17 mouse cellular contexts compared by ENCODE assay signal in genomic region chr3:76000481-76000880, GRCm38 (mm10). TPM values are rescaled to one million over a fixed set of nuclear protein-coding genes. Genes with fewer than 3 reads are reported as not detected.
DNase-seq lines count a peak whose midpoint lies in the region; ATAC-seq and TF ChIP-seq lines count a peak whose summit lies in the region.
"Had no signal": no experiment of that assay in that cellular context is flagged by ENCODE, and none has a peak within 500 bp of the region (broad histone marks: within the 10 kb centered on the region; RNA-seq: fewer than 3 reads in every experiment).

No protein-coding gene starts in this region.

- no peaks in the 10 kb centered on the region for H3K9me3 ChIP-seq in embryonic facial prominence, embryonic 14.5 days (ENCODE audit: control insufficient read depth, low read length)
- no peaks in the 10 kb centered on the region for H3K9me3 ChIP-seq in embryonic facial prominence, embryonic 10.5 days
- H3K9me3 ChIP-seq in kidney, postnatal 0 days (replicated peaks; ENCODE audit: low read length): no peaks in the 10 kb centered on the region
- peaks cover 2% of the 10 kb centered on the region; the same call in 1 of the 2 replicates for H3K9me3 ChIP-seq in kidney, embryonic 14.5 days (ENCODE audit: control insufficient read depth, low read length)
- H3K9me3 ChIP-seq in midbrain, embryonic 11.5 days (ENCODE audit: control insufficient read depth, low read length): no peaks in the 10 kb centered on the region
- H3K9me3 ChIP-seq: embryonic facial prominence, embryonic 15.5 days; forebrain, embryonic 13.5 days; G1E; hindbrain, embryonic 12.5 days; hindbrain, embryonic 15.5 days had no signal

- no peaks in the 10 kb centered on the region for H3K4me1 ChIP-seq in embryonic facial prominence, embryonic 14.5 days (ENCODE audit: control insufficient read depth, insufficient read depth, low read length)
- no peaks in the 10 kb centered on the region for H3K4me1 ChIP-seq in embryonic facial prominence, embryonic 10.5 days
- H3K4me1 ChIP-seq in kidney, postnatal 0 days (replicated peaks; ENCODE audit: insufficient read depth, low read length): no peaks in the 10 kb centered on the region
- H3K4me1 ChIP-seq in kidney, embryonic 14.5 days (ENCODE audit: control insufficient read depth, insufficient read depth, low read length): no peaks in the 10 kb centered on the region
- H3K4me1 ChIP-seq in midbrain, embryonic 11.5 days (ENCODE audit: control insufficient read depth, insufficient read depth, low read length): no peaks in the 10 kb centered on the region
- H3K4me1 ChIP-seq: embryonic facial prominence, embryonic 15.5 days; forebrain, embryonic 13.5 days; heart, embryonic 13.5 days; hindbrain, embryonic 12.5 days; hindbrain, embryonic 15.5 days had no signal

- WGBS in embryonic facial prominence, embryonic 14.5 days: 47% methylated on average over 2 of the region's 2 CpGs
- 68% methylated on average over 2 of the region's 2 CpGs for WGBS in embryonic facial prominence, embryonic 10.5 days
- WGBS in kidney, postnatal 0 days: 33% methylated on average over 2 of the region's 2 CpGs
- WGBS in kidney, embryonic 14.5 days: 36% methylated on average over 2 of the region's 2 CpGs
- 69% methylated on average over 2 of the region's 2 CpGs for WGBS in midbrain, embryonic 11.5 days

- no peaks in the 10 kb centered on the region for H3K27me3 ChIP-seq in embryonic facial prominence, embryonic 14.5 days (replicated peaks; ENCODE audit: control insufficient read depth, insufficient read depth, low read length)
- no peaks in the 10 kb centered on the region for H3K27me3 ChIP-seq in embryonic facial prominence, embryonic 10.5 days (replicated peaks; ENCODE audit: low read depth, poor library complexity, severe bottlenecking)
- H3K27me3 ChIP-seq in kidney, postnatal 0 days (ENCODE audit: insufficient read depth, low read length): no peaks in the 10 kb centered on the region
- no peaks in the 10 kb centered on the region for H3K27me3 ChIP-seq in kidney, embryonic 14.5 days (ENCODE audit: control insufficient read depth, insufficient read depth, low read length)
- H3K27me3 ChIP-seq in midbrain, embryonic 11.5 days (ENCODE audit: control insufficient read depth, insufficient read depth, low read length): no peaks in the 10 kb centered on the region
- H3K27me3 ChIP-seq: CH12.LX; embryonic facial prominence, embryonic 15.5 days; forebrain, embryonic 13.5 days; heart, embryonic 13.5 days; hindbrain, embryonic 12.5 days; hindbrain, embryonic 15.5 days had no signal

- H3K27ac ChIP-seq in embryonic facial prominence, embryonic 14.5 days (replicated peaks; ENCODE audit: low read depth, low read length): no peak overlapping the region
- no peak overlapping the region for H3K27ac ChIP-seq in embryonic facial prominence, embryonic 10.5 days (replicated peaks)
- H3K27ac ChIP-seq in kidney, postnatal 0 days: no peak overlapping the region
- H3K27ac ChIP-seq in kidney, embryonic 14.5 days (ENCODE audit: low read depth, low read length): no peak overlapping the region
- no peak overlapping the region for H3K27ac ChIP-seq in midbrain, embryonic 11.5 days (ENCODE audit: low read depth, low read length)
- H3K27ac ChIP-seq: embryonic facial prominence, embryonic 15.5 days; forebrain, embryonic 13.5 days; heart, embryonic 13.5 days; hindbrain, embryonic 12.5 days; hindbrain, embryonic 15.5 days had no signal

- H3K36me3 ChIP-seq in embryonic facial prominence, embryonic 14.5 days (ENCODE audit: control insufficient read depth, insufficient read depth, low read length): no peaks in the 10 kb centered on the region
- no peaks in the 10 kb centered on the region for H3K36me3 ChIP-seq in embryonic facial prominence, embryonic 10.5 days (replicated peaks)
- no peaks in the 10 kb centered on the region for H3K36me3 ChIP-seq in kidney, postnatal 0 days (ENCODE audit: insufficient read depth, low read length)
- no peaks in the 10 kb centered on the region for H3K36me3 ChIP-seq in kidney, embryonic 14.5 days (ENCODE audit: control insufficient read depth, insufficient read depth, low read length)
- no peaks in the 10 kb centered on the region for H3K36me3 ChIP-seq in midbrain, embryonic 11.5 days (ENCODE audit: control insufficient read depth, insufficient read depth, low read length)
- H3K36me3 ChIP-seq: embryonic facial prominence, embryonic 15.5 days; G1E; heart, embryonic 13.5 days; hindbrain, embryonic 12.5 days; hindbrain, embryonic 15.5 days had no signal

- H3K4me2 ChIP-seq in embryonic facial prominence, embryonic 14.5 days (ENCODE audit: low read depth, low read length): no peak overlapping the region
- H3K4me2 ChIP-seq in kidney, postnatal 0 days (ENCODE audit: low read length): no peak overlapping the region
- no peak overlapping the region for H3K4me2 ChIP-seq in kidney, embryonic 14.5 days (replicated peaks; ENCODE audit: low read depth, low read length)
- no peak overlapping the region for H3K4me2 ChIP-seq in midbrain, embryonic 11.5 days
- H3K4me2 ChIP-seq: embryonic facial prominence, embryonic 15.5 days; forebrain, embryonic 13.5 days; heart, embryonic 13.5 days; hindbrain, embryonic 12.5 days; hindbrain, embryonic 15.5 days had no signal

- H3K4me3 ChIP-seq in embryonic facial prominence, embryonic 14.5 days (ENCODE audit: low read depth, low read length): no peak overlapping the region
- no peak overlapping the region for H3K4me3 ChIP-seq in embryonic facial prominence, embryonic 10.5 days
- H3K4me3 ChIP-seq in kidney, postnatal 0 days (replicated peaks; ENCODE audit: low read depth, low read length): no peak overlapping the region
- H3K4me3 ChIP-seq in kidney, embryonic 14.5 days (ENCODE audit: low read length): no peak overlapping the region
- no peak overlapping the region for H3K4me3 ChIP-seq in midbrain, embryonic 11.5 days (ENCODE audit: low read depth, low read length)
- H3K4me3 ChIP-seq: embryonic facial prominence, embryonic 15.5 days; erythroblast, embryonic 14.5 days; forebrain, embryonic 13.5 days; heart, embryonic 13.5 days; hindbrain, embryonic 12.5 days; hindbrain, embryonic 15.5 days had no signal

- no peak for ATAC-seq in embryonic facial prominence, embryonic 14.5 days (ENCODE audit: low read depth)
- ATAC-seq in kidney, postnatal 0 days (replicated peaks; ENCODE audit: low FRiP score, low read depth): no peak
- ATAC-seq in kidney, embryonic 14.5 days (ENCODE audit: low FRiP score, low TSS enrichment): no peak
- ATAC-seq in midbrain, embryonic 11.5 days (ENCODE audit: low FRiP score): no peak
- ATAC-seq: intestine, postnatal 0 days had no signal

- TF ChIP-seq CTCF in kidney, postnatal 0 days (IDR thresholded peaks at IDR 0.05; ENCODE audit: low read depth): no peak

- H3K9ac ChIP-seq in embryonic facial prominence, embryonic 14.5 days (ENCODE audit: low read depth, low read length): no peak overlapping the region
- H3K9ac ChIP-seq in kidney, postnatal 0 days (ENCODE audit: low read depth, low read length): no peak overlapping the region
- H3K9ac ChIP-seq in kidney, embryonic 14.5 days (ENCODE audit: low read depth, low read length): no peak overlapping the region
- no peak overlapping the region for H3K9ac ChIP-seq in midbrain, embryonic 11.5 days (ENCODE audit: low read length)
- H3K9ac ChIP-seq: embryonic facial prominence, embryonic 15.5 days; forebrain, embryonic 13.5 days; heart, embryonic 13.5 days; hindbrain, embryonic 12.5 days; hindbrain, embryonic 15.5 days had no signal

- peak; percentile 2 for DNase-seq in embryonic facial prominence, embryonic 14.5 days (ENCODE audit: low spot score)
- DNase-seq in embryonic facial prominence, embryonic 10.5 days (ENCODE audit: low spot score): no peak
- peak; percentile 54 for DNase-seq in kidney, postnatal 0 days (ENCODE audit: low spot score)
- DNase-seq in 3T3-L1 (ENCODE audit: low read depth, low spot score): peak; percentile 6
- no peak for DNase-seq in midbrain, embryonic 11.5 days (ENCODE audit: low spot score, missing footprints)
- DNase-seq: gastrocnemius, postnatal 10 days; gastrocnemius, postnatal 36 days had no signal

RNA-seq across cellular contexts. Expression of gene Golim4, which starts 43.7 kb away (rescaled TPM):
- polyA plus RNA-seq in embryonic facial prominence, embryonic 14.5 days (2014; fragmentation: Nextera tagmentation; extraction: Ambion mirVana): 57.4 and 58.0 TPM in 2 replicates
- polyA plus RNA-seq in embryonic facial prominence, embryonic 10.5 days (2016; fragmentation: Nextera tagmentation; extraction: Ambion mirVana): 47.2 and 51.0 TPM in 2 replicates
- polyA plus RNA-seq in kidney, postnatal 0 days (2015; fragmentation: Nextera tagmentation; extraction: Ambion mirVana): 51.5 and 57.3 TPM in 2 replicates
- polyA plus RNA-seq in kidney, embryonic 14.5 days (2014; fragmentation: Nextera tagmentation; extraction: Ambion mirVana): 44.3 and 51.7 TPM in 2 replicates
- 43.5 and 46.7 TPM in 2 replicates for polyA plus RNA-seq in midbrain, embryonic 11.5 days (2014; fragmentation: Nextera tagmentation; extraction: Ambion mirVana)

Comparison
In these comparisons a context has a peak if more than half of its experiments do, and no peak if none do; other contexts are left out.
1. DNase-seq: peak in embryonic facial prominence, embryonic 14.5 days (single experiment), kidney, postnatal 0 days (single experiment) and 3T3-L1 (single experiment); none in embryonic facial prominence, embryonic 10.5 days (single experiment) and midbrain, embryonic 11.5 days (single experiment).